Mouse (Mus musculus): ENCODE results near the gene Idh1. TPM values are rescaled to one million over a fixed set of nuclear protein-coding genes. Genes with fewer than 3 reads are reported as not detected.

Idh1 gene
- polyA plus RNA-seq, 1 experiment, result 44.7 TPM

GRCm38 (mm10) chr1:65178126-65178901 is 8.0 kb downstream of the Idh1 start:
- TF ChIP-seq E2F4 (IDR thresholded peaks at IDR 0.05; ENCODE audit: insufficient read depth) (no peak), POLR2A (IDR thresholded peaks at IDR 0.05; ENCODE audit: insufficient read length, low read depth) (peak; percentile 10), CEBPB (IDR thresholded peaks at IDR 0.05; ENCODE audit: insufficient read depth, poor library complexity, severe bottlenecking) (0 out of 2 replicates have a peak, but pooled peaks have one; percentile 18), MYOD1 (IDR thresholded peaks at IDR 0.05; ENCODE audit: control insufficient read depth in 1 of 3, insufficient read length in 2 of 3, low read depth in 2 of 3) (no peak), SRF (IDR thresholded peaks at IDR 0.05; ENCODE audit: control insufficient read depth, insufficient read length, low read depth) (peak; percentile 33), POLR2AphosphoS2 (IDR thresholded peaks at IDR 0.05; ENCODE audit: insufficient read length, low read depth) (peak; percentile 65), MAX (IDR thresholded peaks at IDR 0.05; ENCODE audit: low read depth) (no peak)
- Histone ChIP-seq H3K79me2 (ENCODE audit: control insufficient read depth, insufficient read depth) (peaks cover 27% of the 10 kb centered on the region), H3K4me2 (ENCODE audit: low read depth) (peak overlapping the region; percentile 93), H3K27me3 (ENCODE audit: control insufficient read depth, insufficient read depth, insufficient read length) (no peaks in the 10 kb centered on the region), H3K4me3 (peak overlapping the region; percentile 55), H3K36me3 (ENCODE audit: control insufficient read depth, insufficient read depth) (no peaks in the 10 kb centered on the region), H3ac (ENCODE audit: control insufficient read depth, insufficient read length) (no peak overlapping the region)

- Histone ChIP-seq H3K4me3 (peak overlapping the region; percentile 55), H3K27me3 (ENCODE audit: control insufficient read depth, insufficient read depth, insufficient read length) (no peaks in the 10 kb centered on the region), H3K79me2 (ENCODE audit: control insufficient read depth, insufficient read depth) (peaks cover 27% of the 10 kb centered on the region), H3ac (ENCODE audit: control insufficient read depth, insufficient read length) (no peak overlapping the region), H3K36me3 (ENCODE audit: control insufficient read depth, insufficient read depth) (no peaks in the 10 kb centered on the region), H3K4me2 (ENCODE audit: low read depth) (peak overlapping the region; percentile 93)
- TF ChIP-seq REST (IDR thresholded peaks at IDR 0.05; ENCODE audit: insufficient read depth, insufficient read length), result no peak
- no peak for TF ChIP-seq E2F4 (IDR thresholded peaks at IDR 0.05; ENCODE audit: insufficient read depth)
- no peak for TF ChIP-seq MYOD1 (IDR thresholded peaks at IDR 0.05; ENCODE audit: control insufficient read depth in 1 of 3, insufficient read length in 2 of 3, low read depth in 2 of 3)
- no peak for TF ChIP-seq TCF3 (IDR thresholded peaks at IDR 0.05; ENCODE audit: insufficient read length, low read depth)
- no peak for TF ChIP-seq USF1 (IDR thresholded peaks at IDR 0.05; ENCODE audit: low read depth)
- TF ChIP-seq SRF (IDR thresholded peaks at IDR 0.05; ENCODE audit: control insufficient read depth, insufficient read length, low read depth), result no peak
- TF ChIP-seq POLR2AphosphoS2 (IDR thresholded peaks at IDR 0.05; ENCODE audit: insufficient read length, low read depth), result no peak
- no peak for TF ChIP-seq CEBPB (IDR thresholded peaks at IDR 0.05; ENCODE audit: insufficient read depth, poor library complexity, severe bottlenecking)
- TF ChIP-seq MAX (IDR thresholded peaks at IDR 0.05; ENCODE audit: low read depth), result no peak
- no peak for TF ChIP-seq MYOG (IDR thresholded peaks at IDR 0.05; ENCODE audit: control insufficient read depth in 1 of 3, insufficient read depth in 1 of 3, insufficient read length in 2 of 3, low read depth in 2 of 3)
- no peak for TF ChIP-seq POLR2A (IDR thresholded peaks at IDR 0.05; ENCODE audit: insufficient read length, low read depth)
- no peak for TF ChIP-seq TCF12 (IDR thresholded peaks at IDR 0.05; ENCODE audit: insufficient read depth, poor library complexity, severe bottlenecking)
These were observed 8.8 kb downstream of the Idh1 start for GRCm38 (mm10) chr1:65177452-65177851.

GRCm38 (mm10) chr1:65176912-65177311 is 9.4 kb downstream of the Idh1 start:
- no peak overlapping the region for H3ac ChIP-seq (ENCODE audit: control insufficient read depth, insufficient read length)
- peaks cover 27% of the 10 kb centered on the region for H3K79me2 ChIP-seq (ENCODE audit: control insufficient read depth, insufficient read depth)
- peaks cover under 1% of the 10 kb centered on the region for H3K36me3 ChIP-seq (ENCODE audit: control insufficient read depth, insufficient read depth)
- peak overlapping the region; percentile 93 for H3K4me2 ChIP-seq (ENCODE audit: low read depth)
- peak overlapping the region; percentile 55 for H3K4me3 ChIP-seq
- no peaks in the 10 kb centered on the region for H3K27me3 ChIP-seq (ENCODE audit: control insufficient read depth, insufficient read depth, insufficient read length)
- TF ChIP-seq TCF12 (IDR thresholded peaks at IDR 0.05; ENCODE audit: insufficient read depth, poor library complexity, severe bottlenecking) (no peak), USF1 (IDR thresholded peaks at IDR 0.05; ENCODE audit: low read depth) (no peak), SRF (IDR thresholded peaks at IDR 0.05; ENCODE audit: control insufficient read depth, insufficient read length, low read depth) (no peak), TCF3 (IDR thresholded peaks at IDR 0.05; ENCODE audit: insufficient read length, low read depth) (no peak), MYOD1 (IDR thresholded peaks at IDR 0.05; ENCODE audit: control insufficient read depth in 1 of 3, insufficient read length in 2 of 3, low read depth in 2 of 3) (no peak), POLR2AphosphoS2 (IDR thresholded peaks at IDR 0.05; ENCODE audit: insufficient read length, low read depth) (no peak), REST (IDR thresholded peaks at IDR 0.05; ENCODE audit: insufficient read depth, insufficient read length) (no peak), POLR2A (IDR thresholded peaks at IDR 0.05; ENCODE audit: insufficient read length, low read depth) (no peak), CEBPB (IDR thresholded peaks at IDR 0.05; ENCODE audit: insufficient read depth, poor library complexity, severe bottlenecking) (no peak), MYOG (IDR thresholded peaks at IDR 0.05; ENCODE audit: control insufficient read depth in 1 of 3, insufficient read depth in 1 of 3, insufficient read length in 2 of 3, low read depth in 2 of 3) (no peak), MAX (IDR thresholded peaks at IDR 0.05; ENCODE audit: low read depth) (no peak), E2F4 (IDR thresholded peaks at IDR 0.05; ENCODE audit: insufficient read depth) (no peak)

GRCm38 (mm10) chr1:65176171-65176570 is 10.1 kb downstream of the Idh1 start:
- TF ChIP-seq E2F4 (IDR thresholded peaks at IDR 0.05; ENCODE audit: insufficient read depth) (no peak), TCF12 (IDR thresholded peaks at IDR 0.05; ENCODE audit: insufficient read depth, poor library complexity, severe bottlenecking) (no peak), USF1 (IDR thresholded peaks at IDR 0.05; ENCODE audit: low read depth) (no peak), MYOD1 (IDR thresholded peaks at IDR 0.05; ENCODE audit: control insufficient read depth in 1 of 3, insufficient read length in 2 of 3, low read depth in 2 of 3) (no peak)
- Histone ChIP-seq H3K79me2 (ENCODE audit: control insufficient read depth, insufficient read depth) (peaks cover 27% of the 10 kb centered on the region), H3K4me3 (no peak overlapping the region), H3ac (ENCODE audit: control insufficient read depth, insufficient read length) (no peak overlapping the region), H3K36me3 (ENCODE audit: control insufficient read depth, insufficient read depth) (peaks cover 5% of the 10 kb centered on the region), H3K4me2 (ENCODE audit: low read depth) (peak overlapping the region; percentile 93), H3K27me3 (ENCODE audit: control insufficient read depth, insufficient read depth, insufficient read length) (no peaks in the 10 kb centered on the region)

- Histone ChIP-seq H3K27me3 (ENCODE audit: control insufficient read depth, insufficient read depth, insufficient read length) (no peaks in the 10 kb centered on the region), H3ac (ENCODE audit: control insufficient read depth, insufficient read length) (no peak overlapping the region), H3K36me3 (ENCODE audit: control insufficient read depth, insufficient read depth) (peaks cover 6% of the 10 kb centered on the region), H3K4me3 (no peak overlapping the region), H3K79me2 (ENCODE audit: control insufficient read depth, insufficient read depth) (peaks cover 27% of the 10 kb centered on the region), H3K4me2 (ENCODE audit: low read depth) (no peak overlapping the region)
- TF ChIP-seq POLR2AphosphoS2 (IDR thresholded peaks at IDR 0.05; ENCODE audit: insufficient read length, low read depth) (no peak), MYOG (IDR thresholded peaks at IDR 0.05; ENCODE audit: control insufficient read depth in 1 of 3, insufficient read depth in 1 of 3, insufficient read length in 2 of 3, low read depth in 2 of 3) (no peak), USF1 (IDR thresholded peaks at IDR 0.05; ENCODE audit: low read depth) (no peak), MAX (IDR thresholded peaks at IDR 0.05; ENCODE audit: low read depth) (no peak), TCF12 (IDR thresholded peaks at IDR 0.05; ENCODE audit: insufficient read depth, poor library complexity, severe bottlenecking) (no peak), E2F4 (IDR thresholded peaks at IDR 0.05; ENCODE audit: insufficient read depth) (no peak), CEBPB (IDR thresholded peaks at IDR 0.05; ENCODE audit: insufficient read depth, poor library complexity, severe bottlenecking) (no peak), REST (IDR thresholded peaks at IDR 0.05; ENCODE audit: insufficient read depth, insufficient read length) (no peak), MYOD1 (IDR thresholded peaks at IDR 0.05; ENCODE audit: control insufficient read depth in 1 of 3, insufficient read length in 2 of 3, low read depth in 2 of 3) (no peak), POLR2A (IDR thresholded peaks at IDR 0.05; ENCODE audit: insufficient read length, low read depth) (no peak), TCF3 (IDR thresholded peaks at IDR 0.05; ENCODE audit: insufficient read length, low read depth) (no peak), SRF (IDR thresholded peaks at IDR 0.05; ENCODE audit: control insufficient read depth, insufficient read length, low read depth) (no peak)
These were observed 12.6 kb downstream of the Idh1 start for GRCm38 (mm10) chr1:65173716-65174115.

All from myocyte (in vitro differentiated cells).